Mouse (Mus musculus): ENCODE data around the gene Lrp2. TPM values are rescaled to one million over a fixed set of nuclear protein-coding genes. Genes with fewer than 3 reads are reported as not detected.

The Lrp2 gene
- polyA plus RNA-seq, 1 experiment from 2014 or later: 0.29 TPM

- ATAC-seq (ENCODE audit: low FRiP score, low TSS enrichment): no peak
- Histone ChIP-seq H3K27ac (replicated peaks) (peak overlapping the region; percentile 78; the same call in 1 of the 2 replicates), H3K4me2 (replicated peaks; ENCODE audit: low read depth) (no peak overlapping the region), H3K4me3 (ENCODE audit: low read depth, low read length) (no peak overlapping the region), H3K27me3 (ENCODE audit: control insufficient read depth, insufficient read depth, low read length) (no peaks in the 10 kb centered on the region), H3K9ac (ENCODE audit: low read length) (no peak overlapping the region), H3K4me1 (replicated peaks; ENCODE audit: control insufficient read depth, insufficient read depth) (no peaks in the 10 kb centered on the region), H3K9me3 (ENCODE audit: control insufficient read depth, low read length) (no peaks in the 10 kb centered on the region), H3K36me3 (ENCODE audit: control insufficient read depth, insufficient read depth, low read length) (no peaks in the 10 kb centered on the region)
- WGBS: 38% methylated on average over 1 of the region's 1 CpGs
- TF ChIP-seq CTCF (IDR thresholded peaks at IDR 0.05; ENCODE audit: low read depth) (no peak), EP300 (optimal IDR thresholded peaks at IDR 0.05) (no peak)
- DNase-seq (ENCODE audit: low spot score): peak; percentile 20
Measured at GRCm38 (mm10) chr2:69379801-69380200, 206.1 kb downstream of the Lrp2 start.

GRCm38 (mm10) chr2:69376780-69377179 is 209.1 kb downstream of the Lrp2 start:
- Histone ChIP-seq H3K4me1 (replicated peaks; ENCODE audit: control insufficient read depth, insufficient read depth) (no peaks in the 10 kb centered on the region), H3K9ac (ENCODE audit: low read length) (no peak overlapping the region), H3K27me3 (ENCODE audit: control insufficient read depth, insufficient read depth, low read length) (no peaks in the 10 kb centered on the region), H3K4me3 (ENCODE audit: low read depth, low read length) (no peak overlapping the region), H3K9me3 (ENCODE audit: control insufficient read depth, low read length) (no peaks in the 10 kb centered on the region), H3K27ac (replicated peaks) (no peak overlapping the region), H3K4me2 (replicated peaks; ENCODE audit: low read depth) (no peak overlapping the region), H3K36me3 (ENCODE audit: control insufficient read depth, insufficient read depth, low read length) (no peaks in the 10 kb centered on the region)
- ATAC-seq (ENCODE audit: low FRiP score, low TSS enrichment) (no peak), DNase-seq (ENCODE audit: low spot score) (no peak)
- WGBS: 75% methylated on average over 2 of the region's 2 CpGs
- TF ChIP-seq CTCF (IDR thresholded peaks at IDR 0.05; ENCODE audit: low read depth) (no peak), EP300 (optimal IDR thresholded peaks at IDR 0.05) (no peak)

Other genes with a start within 250 kb of the Lrp2 start
- gene Abcb11, start 243.4 kb downstream of the Lrp2 start, polyA plus RNA-seq (2015; fragmentation: Nextera tagmentation; extraction: Ambion mirVana): 0.96 and 1.4 TPM in 2 replicates
- gene Dhrs9, start 205.6 kb downstream of the Lrp2 start, polyA plus RNA-seq (2015; fragmentation: Nextera tagmentation; extraction: Ambion mirVana): 5.1 and 5.8 TPM in 2 replicates
- gene Bbs5, start 61.1 kb upstream of the Lrp2 start, polyA plus RNA-seq (2015; fragmentation: Nextera tagmentation; extraction: Ambion mirVana): 10.3 and 10.4 TPM in 2 replicates
- 0.28 and 0.67 TPM in 2 replicates for gene Klhl41, start 84.1 kb upstream of the Lrp2 start, polyA plus RNA-seq (2015; fragmentation: Nextera tagmentation; extraction: Ambion mirVana)
- gene Fastkd1, start 127.5 kb upstream of the Lrp2 start, polyA plus RNA-seq (2015; fragmentation: Nextera tagmentation; extraction: Ambion mirVana): 5.6 and 5.7 TPM in 2 replicates
- gene Ppig, start 136.5 kb upstream of the Lrp2 start, polyA plus RNA-seq (2015; fragmentation: Nextera tagmentation; extraction: Ambion mirVana): 83.7 and 85.2 TPM in 2 replicates
- 0.70 and 0.96 TPM in 2 replicates for gene Ccdc173, start 203.5 kb upstream of the Lrp2 start, polyA plus RNA-seq (2015; fragmentation: Nextera tagmentation; extraction: Ambion mirVana)
- gene Phospho2, start 203.6 kb upstream of the Lrp2 start, polyA plus RNA-seq (2015; fragmentation: Nextera tagmentation; extraction: Ambion mirVana): 19.0 and 19.3 TPM in 2 replicates
- gene Klhl23, start 235.9 kb upstream of the Lrp2 start, polyA plus RNA-seq (2015; fragmentation: Nextera tagmentation; extraction: Ambion mirVana): 21.4 and 25.1 TPM in 2 replicates

Measured in stomach, postnatal 0 days (tissue).